Mouse (Mus musculus): ENCODE data around the gene Ccdc88c.

DNA sequence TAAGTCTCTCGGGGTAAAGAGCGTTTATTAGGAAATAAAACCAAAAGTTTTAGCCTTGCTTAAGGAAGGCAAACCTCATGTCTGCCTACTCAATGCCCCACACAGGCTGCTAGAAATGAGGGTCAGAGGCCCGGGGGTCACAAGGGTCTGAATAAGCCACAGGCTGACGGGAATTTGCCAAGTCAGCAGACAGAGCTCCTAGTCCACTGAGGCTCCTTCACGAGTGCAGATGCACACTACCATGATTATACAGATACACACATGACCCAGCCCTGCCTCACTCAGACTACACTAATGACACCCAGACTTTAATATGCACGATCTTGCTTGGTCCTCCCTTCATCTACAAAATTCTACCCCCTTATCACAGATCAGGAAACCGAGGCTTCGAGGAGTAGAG, 4.0 kb downstream of the Ccdc88c start:
- no peak for TF ChIP-seq POLR2A (IDR thresholded peaks at IDR 0.05; ENCODE audit: control insufficient read depth, low read depth, low read length)
- no peak for TF ChIP-seq CTCF (IDR thresholded peaks at IDR 0.05; ENCODE audit: control insufficient read depth, insufficient read depth, insufficient replicate concordance, low read depth, low read length)

Measured in testis, adult 2 months (tissue).